Mouse (Mus musculus) embryonic facial prominence, embryonic 10.5 days (tissue): ENCODE results near the gene Pipox. TPM values are rescaled to one million over a fixed set of nuclear protein-coding genes. Genes with fewer than 3 reads are reported as not detected.
A peak's percentile ranks its signal among the peaks of the same experiment; 100 is the strongest.

Experiments used
- DNase-seq: peaks from one replicate; pipeline ENCODE4 v3.0.0-alpha.2; 2017; ENCODE audit warnings: low spot score
- H3K27ac ChIP-seq: fragments of 300-500 bp; sonication (generic); replicated peaks from 2 replicates; pipeline ENCODE4 v1.5.1; 2016; ENCODE audit warnings: mild to moderate bottlenecking
- H3K27me3 ChIP-seq: fragments of 300-500 bp; sonication (generic); replicated peaks from 2 replicates; pipeline ENCODE4 v1.6.1; 2016; ENCODE audit warnings: low read depth, mild to moderate bottlenecking; ENCODE audit not compliant: poor library complexity, severe bottlenecking
- H3K36me3 ChIP-seq: fragments of 300-500 bp; sonication (generic); replicated peaks from 2 replicates; pipeline ENCODE4 v1.6.1; 2016; ENCODE audit warnings: mild to moderate bottlenecking, moderate library complexity
- H3K4me1 ChIP-seq: fragments of 300-500 bp; sonication (generic); 2 replicates; pipeline ENCODE4 v1.6.1; 2016
- H3K4me3 ChIP-seq: fragments of 300-500 bp; sonication (generic); 2 replicates; pipeline ENCODE4 v1.5.1; 2016; ENCODE audit warnings: mild to moderate bottlenecking, moderate library complexity
- H3K9me3 ChIP-seq: fragments of 300-500 bp; sonication (generic); 2 replicates; pipeline ENCODE4 v1.6.1; 2016; ENCODE audit warnings: mild to moderate bottlenecking
- WGBS: fragments of 180-500 bp; shearing (Covaris S2); methylation state at CpG from one replicate; pipeline ENCODE4 v1.1.7; 2016; 5-methylcytosine and 5-hydroxymethylcytosine counted together
- polyA plus RNA-seq: library from polyadenylated mRNA; unstranded; fragments of >200 nt; fragmentation: Nextera tagmentation; extraction: Ambion mirVana; gene quantifications from 2 replicates; pipeline ENCODE4 v1.2.1, GENCODE M21; 2016

The Pipox gene
- polyA plus RNA-seq, 1 experiment from 2014 or later = 2.1 TPM

- Histone ChIP-seq H3K9me3 (no peaks in the 10 kb centered on the region), H3K27me3 (peaks cover 84% of the 10 kb centered on the region), H3K27ac (peak overlapping the region; percentile 32; the same call in 1 of the 2 replicates), H3K4me3 (peak overlapping the region; percentile 20; the same call in 1 of the 2 replicates), H3K36me3 (peaks cover 6% of the 10 kb centered on the region; the same call in 1 of the 2 replicates), H3K4me1 (peaks cover 60% of the 10 kb centered on the region)
- 10% methylated on average over 12 of the region's 12 CpGs for WGBS
- peak; percentile 39 for DNase-seq
Observed at GRCm38 (mm10) chr11:77867419-77868083, 26.3 kb downstream of the Pipox start.

- H3K9me3 ChIP-seq = no peaks in the 10 kb centered on the region
- no peak for DNase-seq
- peaks cover 49% of the 10 kb centered on the region for H3K4me1 ChIP-seq
- peaks cover 23% of the 10 kb centered on the region for H3K36me3 ChIP-seq
- H3K27me3 ChIP-seq = peaks cover 90% of the 10 kb centered on the region
- no peak overlapping the region for H3K4me3 ChIP-seq
- 62% methylated on average over 12 of the region's 12 CpGs for WGBS
- no peak overlapping the region for H3K27ac ChIP-seq
Observed at GRCm38 (mm10) chr11:77864771-77865170, 29.1 kb downstream of the Pipox start.

GRCm38 (mm10) chr11:77862887-77863286, 31.0 kb downstream of the Pipox start:
- H3K4me3 ChIP-seq = no peak overlapping the region
- WGBS = 89% methylated on average over 7 of the region's 7 CpGs
- peaks cover 91% of the 10 kb centered on the region for H3K27me3 ChIP-seq
- peaks cover 33% of the 10 kb centered on the region for H3K36me3 ChIP-seq
- peaks cover 51% of the 10 kb centered on the region for H3K4me1 ChIP-seq
- H3K9me3 ChIP-seq = no peaks in the 10 kb centered on the region
- H3K27ac ChIP-seq = no peak overlapping the region
- DNase-seq = no peak

GRCm38 (mm10) chr11:77860947-77861346, 32.9 kb downstream of the Pipox start:
- no peak for DNase-seq
- H3K27ac ChIP-seq = no peak overlapping the region
- peaks cover 80% of the 10 kb centered on the region for H3K27me3 ChIP-seq
- WGBS = 79% methylated on average over 9 of the region's 9 CpGs
- H3K36me3 ChIP-seq = peaks cover 43% of the 10 kb centered on the region
- H3K4me1 ChIP-seq = peaks cover 50% of the 10 kb centered on the region
- H3K4me3 ChIP-seq = no peak overlapping the region
- H3K9me3 ChIP-seq = no peaks in the 10 kb centered on the region

GRCm38 (mm10) chr11:77858589-77858988, 35.3 kb downstream of the Pipox start:
- Histone ChIP-seq H3K4me1 (peaks cover 59% of the 10 kb centered on the region), H3K36me3 (peaks cover 54% of the 10 kb centered on the region), H3K4me3 (no peak overlapping the region), H3K27ac (no peak overlapping the region), H3K27me3 (peaks cover 66% of the 10 kb centered on the region), H3K9me3 (no peaks in the 10 kb centered on the region)
- DNase-seq = no peak
- WGBS = 37% methylated on average over 9 of the region's 9 CpGs

- H3K36me3 ChIP-seq = peaks cover 65% of the 10 kb centered on the region
- 92% methylated on average over 6 of the region's 6 CpGs for WGBS
- H3K27me3 ChIP-seq = peaks cover 69% of the 10 kb centered on the region
- H3K9me3 ChIP-seq = no peaks in the 10 kb centered on the region
- DNase-seq = no peak
- H3K4me3 ChIP-seq = no peak overlapping the region
- no peak overlapping the region for H3K27ac ChIP-seq
- peaks cover 59% of the 10 kb centered on the region for H3K4me1 ChIP-seq
Observed at GRCm38 (mm10) chr11:77857089-77857488, 36.8 kb downstream of the Pipox start.

- Histone ChIP-seq H3K9me3 (no peaks in the 10 kb centered on the region), H3K36me3 (peaks cover 72% of the 10 kb centered on the region), H3K27ac (0 out of 2 replicates have a peak overlapping the region, but pooled peaks have one; percentile 52), H3K27me3 (peaks cover 67% of the 10 kb centered on the region), H3K4me3 (no peak overlapping the region; the same call in 1 of the 2 replicates), H3K4me1 (peaks cover 74% of the 10 kb centered on the region)
- peak; percentile 52 for DNase-seq
- 31% methylated on average over 15 of the region's 15 CpGs for WGBS
Observed at GRCm38 (mm10) chr11:77855396-77855795, 38.5 kb downstream of the Pipox start.

GRCm38 (mm10) chr11:77854641-77855040, 39.3 kb downstream of the Pipox start:
- Histone ChIP-seq H3K27me3 (peaks cover 67% of the 10 kb centered on the region), H3K4me1 (peaks cover 76% of the 10 kb centered on the region), H3K4me3 (no peak overlapping the region), H3K36me3 (peaks cover 72% of the 10 kb centered on the region), H3K9me3 (no peaks in the 10 kb centered on the region), H3K27ac (peak overlapping the region; percentile 52; the same call in 1 of the 2 replicates)
- 55% methylated on average over 3 of the region's 3 CpGs for WGBS
- no peak for DNase-seq

- no peak for DNase-seq
- WGBS = 95% methylated on average over 17 of the region's 17 CpGs
- H3K4me1 ChIP-seq = peaks cover 71% of the 10 kb centered on the region
- no peak overlapping the region for H3K27ac ChIP-seq
- H3K36me3 ChIP-seq = peaks cover 76% of the 10 kb centered on the region
- H3K4me3 ChIP-seq = no peak overlapping the region
- H3K9me3 ChIP-seq = no peaks in the 10 kb centered on the region
- peaks cover 59% of the 10 kb centered on the region for H3K27me3 ChIP-seq
Observed at GRCm38 (mm10) chr11:77852941-77853668, 40.8 kb downstream of the Pipox start.

GRCm38 (mm10) chr11:77852195-77852594, 41.7 kb downstream of the Pipox start:
- H3K9me3 ChIP-seq = no peaks in the 10 kb centered on the region
- 71% methylated on average over 3 of the region's 3 CpGs for WGBS
- H3K4me1 ChIP-seq = peaks cover 70% of the 10 kb centered on the region
- no peak overlapping the region for H3K27ac ChIP-seq
- no peak overlapping the region for H3K4me3 ChIP-seq
- peaks cover 59% of the 10 kb centered on the region for H3K27me3 ChIP-seq
- H3K36me3 ChIP-seq = peaks cover 76% of the 10 kb centered on the region
- DNase-seq = no peak

- H3K9me3 ChIP-seq = no peaks in the 10 kb centered on the region
- peaks cover 80% of the 10 kb centered on the region for H3K36me3 ChIP-seq
- DNase-seq = no peak
- 78% methylated on average over 6 of the region's 6 CpGs for WGBS
- H3K27me3 ChIP-seq = peaks cover 64% of the 10 kb centered on the region
- H3K4me1 ChIP-seq = peaks cover 66% of the 10 kb centered on the region
- no peak overlapping the region for H3K4me3 ChIP-seq
- peak overlapping the region; percentile 40; the same call in 1 of the 2 replicates for H3K27ac ChIP-seq
Observed at GRCm38 (mm10) chr11:77851483-77852010, 42.3 kb downstream of the Pipox start.

- peaks cover 57% of the 10 kb centered on the region for H3K4me1 ChIP-seq
- no peak overlapping the region for H3K4me3 ChIP-seq
- H3K36me3 ChIP-seq = peaks cover 89% of the 10 kb centered on the region
- no peak for DNase-seq
- peaks cover 64% of the 10 kb centered on the region for H3K27me3 ChIP-seq
- no peaks in the 10 kb centered on the region for H3K9me3 ChIP-seq
- H3K27ac ChIP-seq = no peak overlapping the region; the same call in 1 of the 2 replicates
- WGBS = 63% methylated on average over 24 of the region's 24 CpGs
Observed at GRCm38 (mm10) chr11:77850401-77851244, 43.3 kb downstream of the Pipox start.
